Mouse (Mus musculus): ENCODE data around the gene Glt8d2.
"Not testable (repeated sequence)": the region's sequence is repeated elsewhere in the genome, so short reads cannot be mapped to it uniquely, and the experiment has no call there.

Glt8d2 gene

GRCm38 (mm10) chr10:82646083-82646482, 44.4 kb downstream of the Glt8d2 start:
- no peak for DNase-seq (ENCODE audit: low spot score)

GRCm38 (mm10) chr10:82641481-82641880, 49.0 kb downstream of the Glt8d2 start:
- no peak for DNase-seq (ENCODE audit: low spot score)

- DNase-seq (ENCODE audit: low spot score) = no peak
These were observed 51.3 kb downstream of the Glt8d2 start for GRCm38 (mm10) chr10:82639032-82639698.

- DNase-seq (ENCODE audit: low spot score) = no peak
These were observed 54.1 kb downstream of the Glt8d2 start for GRCm38 (mm10) chr10:82636321-82636720.

- no peak for DNase-seq (ENCODE audit: low spot score)
These were observed 56.1 kb downstream of the Glt8d2 start for GRCm38 (mm10) chr10:82634348-82634747.

- DNase-seq (ENCODE audit: low spot score) = no peak
These were observed 57.8 kb downstream of the Glt8d2 start for GRCm38 (mm10) chr10:82632496-82633280.

- no peak for DNase-seq (ENCODE audit: low spot score)
These were observed 59.3 kb downstream of the Glt8d2 start for GRCm38 (mm10) chr10:82631133-82631532.

- no peak for DNase-seq (ENCODE audit: low spot score)
These were observed 60.0 kb downstream of the Glt8d2 start for GRCm38 (mm10) chr10:82630497-82630896.

- DNase-seq (ENCODE audit: low spot score) = peak; percentile 67
These were observed 60.7 kb downstream of the Glt8d2 start, which contains the start of gene Tdg for GRCm38 (mm10) chr10:82629586-82630255. Tdg (plus strand) TSS chr10:82629828.

- DNase-seq (ENCODE audit: low spot score) = no peak
These were observed 61.3 kb downstream of the Glt8d2 start for GRCm38 (mm10) chr10:82629111-82629585.

GRCm38 (mm10) chr10:82623553-82623932, 66.9 kb downstream of the Glt8d2 start:
- not testable (repeated sequence) for DNase-seq (ENCODE audit: low spot score)

- DNase-seq (ENCODE audit: low spot score) = peak; percentile 72
These were observed 67.5 kb downstream of the Glt8d2 start, which contains the start of gene 1190007I07Rik for GRCm38 (mm10) chr10:82622671-82623552. 1190007I07Rik (minus strand) TSS chr10:82623228.

GRCm38 (mm10) chr10:82622235-82622634, 68.2 kb downstream of the Glt8d2 start:
- DNase-seq (ENCODE audit: low spot score) = no peak
